Mouse (Mus musculus) adrenal gland, adult (tissue): ENCODE measurements at regions not wholly inside any gene's neighbourhood (a gene's known extent, or its start where the extent isn't known, plus 50 kb on each side); places are given as distances from the start of the nearest gene placed in this dataset.

Experiments used
- DNase-seq, 2 experiments: peaks; one replicate each; pipeline ENCODE4 v3.0.0; 2022 to 2023; ENCODE audit warnings: low spot score in 1 of 2; ENCODE audit not compliant: inconsistent age in 2 of 2

DNA sequence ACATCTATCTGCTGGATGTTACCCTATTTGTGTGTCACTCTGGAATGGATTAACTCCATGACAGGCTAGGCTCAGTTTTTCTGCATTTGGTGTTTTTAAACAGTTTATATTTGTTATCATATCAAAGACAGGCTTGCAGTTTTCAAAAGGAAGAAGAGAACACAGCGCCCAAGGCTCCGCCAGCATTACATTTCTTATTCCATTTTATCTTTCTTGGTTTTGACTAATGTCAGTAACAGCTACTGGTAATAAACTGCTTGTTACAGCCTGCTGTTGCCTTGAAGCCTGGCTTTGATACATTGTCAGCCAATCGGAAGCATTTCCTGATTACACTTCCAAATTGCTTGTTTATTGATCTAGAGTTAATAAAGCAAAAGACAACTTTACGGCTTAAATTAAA, 219.4 kb upstream of the Mdfic start:
- no peak for DNase-seq

DNA sequence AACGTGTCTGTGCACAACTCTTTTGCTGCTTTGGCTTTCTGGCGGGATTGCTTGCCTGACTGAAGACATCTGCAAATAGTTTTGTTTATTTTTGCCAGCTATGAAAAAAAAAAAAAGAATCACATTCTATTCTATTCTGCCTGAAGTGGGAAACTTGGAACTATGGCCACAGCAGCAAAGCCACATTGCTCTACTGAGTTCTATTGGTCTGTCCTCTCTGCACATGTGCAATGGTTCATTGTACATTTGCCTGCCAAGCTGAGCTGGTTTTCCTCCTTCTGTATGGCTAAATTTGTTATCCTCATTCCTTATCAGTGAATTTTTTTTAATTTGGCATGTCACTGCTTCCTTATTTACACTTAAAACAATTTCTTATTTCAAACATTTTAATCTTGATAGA, 211.1 kb upstream of the Mdfic start:
- DNase-seq: no peak

DNA sequence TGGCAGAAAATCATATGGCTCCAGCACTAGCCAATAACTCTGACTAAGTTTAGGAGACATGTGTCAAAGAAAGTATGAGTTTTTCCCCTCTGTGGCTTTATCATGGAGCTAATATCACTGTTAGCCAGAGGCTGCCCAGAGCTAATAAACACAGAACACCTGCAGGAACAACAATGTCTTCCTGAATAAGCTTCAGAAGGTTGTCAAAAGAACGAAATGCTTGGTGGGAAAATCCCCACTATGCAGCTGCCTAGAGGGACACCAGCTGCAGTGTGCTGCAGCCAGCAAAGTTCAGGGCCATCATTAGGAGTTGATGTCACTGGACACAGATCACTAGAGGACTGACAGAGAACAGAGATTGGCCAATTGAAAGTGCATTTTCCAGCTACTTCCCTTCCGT, 183.2 kb upstream of the Mdfic start:
- peak in 1 of 2 experiments; percentile 34 for DNase-seq

DNA sequence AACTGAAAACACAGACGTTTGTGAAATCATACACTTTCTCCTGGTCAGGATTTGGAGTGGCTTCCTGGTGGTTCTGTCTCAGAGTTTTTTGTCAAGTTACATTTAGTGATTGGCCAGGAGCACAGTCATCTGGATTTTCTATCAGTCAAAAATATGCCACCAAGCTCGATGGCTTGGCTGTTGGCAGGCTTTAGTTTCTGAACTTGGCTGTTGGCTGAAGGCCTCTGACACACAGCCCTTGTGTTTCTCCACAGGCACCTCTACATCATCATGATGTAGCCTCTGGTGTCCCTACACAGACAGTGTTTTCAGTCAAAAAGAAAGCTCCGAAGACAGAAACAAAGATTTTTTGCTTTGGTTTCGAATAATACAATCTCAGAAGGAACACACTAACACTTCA, 178.5 kb upstream of the Mdfic start:
- DNase-seq: peak in 1 of 2 experiments; percentile 43

DNA sequence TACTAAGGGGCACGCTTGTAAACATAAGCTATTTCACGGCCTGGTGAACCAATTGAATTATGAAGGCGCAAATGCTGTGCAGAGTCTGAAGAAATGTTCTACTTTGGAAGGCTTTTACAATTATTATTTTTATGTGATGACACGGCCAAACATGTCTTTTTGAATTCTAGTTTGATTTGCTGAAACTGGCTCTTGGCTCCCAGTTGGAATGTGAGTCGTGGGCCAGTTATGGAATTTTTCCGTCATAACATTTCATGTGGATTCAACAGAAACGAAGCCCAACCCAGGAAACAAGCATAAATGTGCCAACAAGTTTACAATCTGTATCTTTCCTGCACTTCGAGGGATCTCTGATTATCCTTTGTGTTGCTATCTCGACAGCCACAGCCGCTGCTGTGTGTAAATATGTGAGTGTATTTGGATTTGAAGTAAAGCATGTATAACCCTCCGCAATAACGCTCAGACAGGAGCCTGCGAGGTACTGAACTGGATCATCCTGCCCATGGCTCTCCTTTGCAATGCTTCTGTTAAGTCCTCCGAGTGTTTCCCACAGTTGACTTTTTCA, 176.9 kb upstream of the Mdfic start:
- no peak for DNase-seq

DNA sequence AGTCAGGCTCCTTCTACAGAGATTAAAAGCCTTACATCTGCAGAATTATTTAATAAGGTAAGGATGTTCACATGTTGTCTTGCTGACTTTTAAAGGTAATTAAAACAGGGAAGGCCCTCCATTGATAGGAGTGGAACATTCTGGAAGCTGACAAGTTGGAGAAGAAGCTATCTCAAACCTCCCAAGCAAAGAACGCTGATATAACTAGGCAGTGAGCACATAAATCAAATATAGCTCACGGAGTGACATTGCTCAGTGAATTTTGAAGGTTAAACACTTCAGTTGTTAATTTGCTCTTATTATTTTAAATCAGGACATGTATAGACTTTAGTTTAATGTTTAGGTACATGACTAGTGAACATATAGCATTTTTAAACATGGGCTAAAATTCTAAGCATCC, 171.6 kb upstream of the Mdfic start:
- DNase-seq: no peak

DNA sequence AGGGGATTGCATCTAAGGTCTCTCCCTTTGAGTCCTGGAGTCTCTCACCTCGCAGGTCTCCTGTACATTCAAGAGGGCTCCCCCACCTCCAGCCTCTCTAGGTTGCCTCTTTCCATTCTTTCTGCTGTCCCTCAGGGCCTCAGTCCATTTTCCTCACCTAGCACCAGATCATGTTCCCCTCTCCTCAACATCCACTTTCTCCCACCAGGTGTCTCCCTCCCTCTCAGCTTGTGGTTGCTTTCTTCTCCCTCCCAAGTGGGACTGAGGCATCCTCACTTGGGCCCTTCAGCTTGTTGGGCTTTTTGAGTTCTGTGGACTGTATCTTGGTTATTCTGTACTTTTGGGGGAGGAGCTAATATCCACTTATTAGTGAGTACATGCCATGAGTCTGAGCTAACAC, 127.7 kb upstream of the Mdfic start:
- DNase-seq: no peak

DNA sequence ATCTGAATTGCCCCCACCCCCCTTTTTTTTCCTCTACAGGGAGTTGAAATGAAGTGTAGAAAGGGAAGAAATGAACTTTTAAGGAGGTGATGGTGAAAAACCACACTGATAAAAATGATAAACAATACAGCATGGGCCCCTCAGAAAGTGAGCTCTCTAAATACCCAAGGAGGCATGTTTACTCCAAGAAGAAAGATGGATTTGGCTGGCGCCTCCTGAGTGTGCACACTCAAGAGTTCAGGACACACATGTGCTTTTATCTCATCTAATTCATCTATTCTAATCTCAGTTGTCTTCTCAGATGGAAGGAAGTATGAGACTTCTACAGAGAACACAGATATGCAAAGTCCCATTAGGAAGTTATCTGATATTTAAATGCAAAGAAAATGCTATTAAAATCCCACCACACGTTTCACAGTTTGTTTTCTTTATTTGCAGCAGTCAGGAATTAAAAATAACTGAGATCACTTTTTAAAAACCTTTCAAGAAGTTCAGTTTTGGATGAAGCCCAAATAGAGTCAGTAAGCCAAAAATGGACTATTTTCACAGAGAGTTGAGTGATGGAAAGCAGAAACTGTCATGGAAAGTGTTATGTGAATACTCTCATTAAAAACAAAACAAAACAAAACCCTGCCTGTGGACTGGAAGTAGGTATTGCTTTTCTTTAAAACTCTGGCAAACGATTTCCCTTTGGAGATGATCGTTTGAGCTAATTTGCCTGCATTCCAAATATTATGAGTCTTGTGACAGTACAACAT, 123.1 kb upstream of the Mdfic start:
- DNase-seq: no peak

DNA sequence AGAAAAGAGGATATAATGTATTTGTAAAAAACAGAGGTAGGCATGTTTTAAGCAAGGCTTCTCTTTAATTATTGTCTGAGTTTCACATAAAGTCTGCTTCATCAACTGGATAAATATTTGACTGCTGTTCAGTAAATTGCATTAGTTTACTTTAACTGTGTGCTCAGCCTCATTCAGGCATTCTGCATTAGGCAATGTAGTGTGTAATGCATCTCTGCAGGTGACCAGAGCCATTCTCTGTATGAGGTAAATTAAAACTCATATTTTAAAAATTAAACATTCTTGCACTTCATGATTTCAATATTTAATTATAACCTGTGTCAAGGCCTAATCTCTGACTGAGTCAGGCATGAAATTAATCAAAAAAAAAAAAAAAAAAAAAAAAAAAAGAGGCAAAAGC, 110.3 kb upstream of the Mdfic start:
- no peak for DNase-seq

DNA sequence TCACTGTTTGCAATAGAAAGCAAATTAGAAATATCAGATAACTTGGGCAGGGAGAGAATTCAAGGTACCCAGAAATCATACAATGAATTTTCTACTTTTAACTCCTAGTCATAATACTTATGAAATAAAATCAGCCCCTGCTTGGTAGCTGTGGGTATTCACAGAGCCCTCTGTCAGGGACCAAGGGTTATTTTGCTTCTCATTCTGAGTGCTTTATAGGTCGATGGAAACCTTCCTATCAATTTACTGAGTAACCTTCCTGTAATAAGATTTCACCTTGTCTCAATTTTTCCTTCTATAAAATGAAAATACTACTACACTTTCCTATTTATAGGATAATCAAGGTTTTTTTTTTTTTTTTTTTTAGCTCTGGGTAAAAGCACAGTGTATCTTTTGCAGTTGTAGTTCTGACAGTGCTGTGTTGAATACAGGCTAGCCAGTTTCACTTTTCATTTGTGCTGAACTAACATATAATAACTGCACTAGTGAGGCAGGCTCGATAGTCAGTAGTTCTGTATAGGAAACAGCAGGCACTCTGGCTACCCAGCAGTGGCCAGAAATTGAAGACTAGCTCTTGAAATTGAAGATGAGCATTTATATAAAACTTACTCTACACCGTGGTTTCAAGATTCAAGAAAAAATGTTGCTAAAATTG, 94.4 kb upstream of the Mdfic start:
- DNase-seq: peak in 1 of 2 experiments; percentile 46

DNA sequence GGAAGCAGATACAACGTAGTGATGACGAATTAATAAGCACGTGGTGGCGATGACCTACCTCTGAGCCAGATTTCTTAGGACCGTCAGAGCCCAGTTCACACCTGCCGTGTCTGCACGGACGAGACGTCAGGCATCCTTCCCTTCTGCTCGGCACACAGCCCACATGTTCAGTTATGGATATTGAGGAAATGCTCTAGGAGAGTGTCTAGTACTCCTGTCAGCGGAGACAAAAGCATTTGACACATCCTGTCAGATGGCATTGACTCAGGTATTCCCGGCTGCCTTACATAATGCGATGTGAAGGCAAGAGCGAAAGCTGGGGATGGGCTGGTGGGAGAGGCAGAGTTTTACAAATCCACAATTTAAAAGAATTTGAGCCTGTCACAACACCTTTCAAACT, 81.9 kb upstream of the Mdfic start:
- DNase-seq: no peak

DNA sequence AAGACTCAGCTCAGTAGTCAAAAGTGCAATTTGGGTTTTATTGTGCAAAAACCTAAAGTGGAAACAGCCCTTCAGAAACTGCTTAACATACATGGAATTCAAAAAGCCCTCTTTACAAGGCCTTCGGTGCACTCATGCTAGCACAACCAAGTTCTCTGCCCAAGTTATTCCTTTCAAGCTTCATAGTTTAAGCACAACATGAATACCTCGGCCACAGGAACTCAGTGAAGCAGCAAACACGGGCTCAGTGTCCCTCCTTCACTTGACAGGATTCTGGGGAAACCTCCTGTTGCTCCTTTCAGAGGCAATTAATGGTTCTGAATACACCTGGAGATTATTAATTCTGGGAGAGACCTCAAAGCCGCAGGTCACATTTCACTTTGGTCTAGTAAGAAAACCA, 81.1 kb upstream of the Mdfic start:
- DNase-seq: no peak

DNA sequence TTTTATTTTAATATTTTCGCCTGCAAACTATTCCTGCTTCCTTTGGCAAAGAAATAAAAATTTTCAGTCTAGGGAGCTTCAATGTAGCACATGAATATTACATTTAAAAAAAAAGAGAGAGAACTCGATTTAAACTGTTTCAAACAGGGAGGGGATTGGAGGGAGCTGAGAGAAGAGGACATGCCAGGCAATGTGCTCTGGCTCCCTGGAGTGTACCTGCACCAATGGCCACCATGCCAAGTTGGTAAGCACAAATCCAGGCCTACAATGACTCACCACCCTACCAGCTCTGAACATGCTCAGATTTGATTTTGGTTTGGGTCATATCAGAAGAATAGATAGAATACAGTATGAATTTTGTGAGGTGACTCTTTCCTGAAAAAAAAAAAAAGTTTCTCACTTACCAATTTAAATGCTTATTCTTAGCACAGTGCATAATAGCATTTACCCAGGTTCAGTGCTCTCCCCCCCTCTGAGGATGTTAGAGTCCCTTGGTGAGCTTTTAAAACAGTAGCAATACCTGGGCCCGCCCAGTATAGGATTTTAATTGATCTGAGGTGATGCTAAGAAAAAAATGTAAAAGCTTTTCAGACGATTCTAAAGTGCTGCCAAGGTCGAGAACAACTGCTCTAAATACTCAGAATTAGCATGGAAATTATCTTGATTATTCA, 80.5 kb upstream of the Mdfic start:
- DNase-seq: no peak

DNA sequence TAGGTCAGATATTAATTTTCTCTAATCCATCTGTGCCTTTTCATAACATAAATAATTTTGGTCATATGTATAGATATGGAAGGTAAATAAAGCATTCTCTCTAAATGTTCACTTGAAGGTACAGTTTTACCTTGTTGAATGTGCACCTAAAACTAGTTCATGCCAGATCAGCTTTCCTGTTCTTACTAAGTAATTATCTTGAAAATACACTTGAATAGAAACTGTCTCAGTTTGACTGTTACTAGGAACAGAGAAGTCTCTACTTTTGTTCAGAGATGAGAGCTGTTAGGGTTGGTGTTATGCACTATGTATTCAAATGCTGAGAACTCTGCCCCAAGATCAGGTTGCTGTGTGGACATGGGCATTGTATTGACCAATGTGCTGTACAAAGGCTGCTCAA, 76.2 kb upstream of the Mdfic start:
- no peak for DNase-seq

DNA sequence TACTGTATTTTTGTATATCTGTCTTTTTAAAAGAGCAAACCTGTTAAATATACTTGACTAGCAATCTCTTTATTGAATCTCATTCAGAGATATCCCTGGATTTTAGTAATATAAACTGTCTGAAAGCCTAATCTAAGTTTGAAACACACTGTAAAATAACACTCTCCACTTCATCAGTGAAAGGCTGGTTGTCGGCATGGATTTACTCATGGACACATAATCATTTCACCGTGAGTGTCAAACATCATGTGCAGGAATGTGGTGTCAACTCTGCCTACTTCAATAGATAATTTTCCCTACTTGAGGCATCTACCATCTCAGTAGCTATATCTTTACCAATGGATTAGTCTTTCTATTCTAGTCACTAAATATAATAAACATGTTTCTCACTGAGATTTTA, 73.0 kb upstream of the Mdfic start:
- no peak for DNase-seq
